Mouse (Mus musculus): ENCODE data around the gene Otol1.
A peak's percentile ranks its signal among the peaks of the same experiment; 100 is the strongest.

Otol1 gene

GRCm38 (mm10) chr3:70007313-70007712 is at the start of gene Otol1:
TSS of gene Otol1 (plus strand) at chr3:70007613.
- no peak for DNase-seq

- peak; percentile 3 for DNase-seq
Observed at GRCm38 (mm10) chr3:69962187-69962586, 45.2 kb upstream of the Otol1 start.

GRCm38 (mm10) chr3:69971482-69972097 is 35.8 kb upstream of the Otol1 start:
- no peak for DNase-seq

DNA sequence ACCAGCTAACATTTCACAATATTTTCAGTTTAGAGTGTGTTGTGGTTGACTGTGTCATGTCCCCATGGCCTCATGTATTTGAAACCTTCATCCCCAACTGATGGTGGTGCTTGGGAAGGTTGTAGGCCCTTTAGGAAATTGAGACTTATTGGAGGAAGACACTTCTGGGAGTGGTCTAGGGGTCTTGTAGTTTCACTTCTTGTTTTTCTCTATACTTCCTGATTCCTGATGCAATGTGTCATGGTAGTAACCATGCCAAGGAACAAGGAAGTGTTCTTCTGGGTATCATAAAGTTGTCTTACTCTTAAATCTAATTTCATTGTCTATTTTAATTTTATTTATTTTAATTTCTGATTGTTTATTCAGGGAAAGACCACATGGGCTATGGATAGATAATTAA is 29.3 kb upstream of the Otol1 start:
- no peak for DNase-seq

GRCm38 (mm10) chr3:69993806-69994205 is 13.6 kb upstream of the Otol1 start:
- DNase-seq: no peak

DNA sequence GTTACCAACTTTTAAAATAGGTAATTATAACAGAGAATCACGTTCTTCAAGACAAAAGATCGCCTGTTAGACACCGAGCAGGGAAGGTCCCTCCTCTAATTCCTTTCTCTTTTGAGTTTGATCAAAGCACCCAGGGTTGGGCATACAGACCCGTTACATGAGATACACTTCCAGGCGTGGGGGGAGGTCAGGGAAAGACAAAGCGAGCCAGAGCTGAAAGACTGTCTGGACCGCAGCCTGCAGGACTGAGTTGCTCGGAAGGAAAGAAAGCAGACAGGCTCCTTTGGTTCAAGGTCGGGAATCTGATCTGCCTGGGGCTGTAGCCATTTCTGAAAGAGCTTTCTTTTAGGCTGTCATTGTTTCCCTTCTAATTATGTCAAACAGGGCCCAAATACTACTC is 5.9 kb upstream of the Otol1 start:
- DNase-seq: no peak

DNA sequence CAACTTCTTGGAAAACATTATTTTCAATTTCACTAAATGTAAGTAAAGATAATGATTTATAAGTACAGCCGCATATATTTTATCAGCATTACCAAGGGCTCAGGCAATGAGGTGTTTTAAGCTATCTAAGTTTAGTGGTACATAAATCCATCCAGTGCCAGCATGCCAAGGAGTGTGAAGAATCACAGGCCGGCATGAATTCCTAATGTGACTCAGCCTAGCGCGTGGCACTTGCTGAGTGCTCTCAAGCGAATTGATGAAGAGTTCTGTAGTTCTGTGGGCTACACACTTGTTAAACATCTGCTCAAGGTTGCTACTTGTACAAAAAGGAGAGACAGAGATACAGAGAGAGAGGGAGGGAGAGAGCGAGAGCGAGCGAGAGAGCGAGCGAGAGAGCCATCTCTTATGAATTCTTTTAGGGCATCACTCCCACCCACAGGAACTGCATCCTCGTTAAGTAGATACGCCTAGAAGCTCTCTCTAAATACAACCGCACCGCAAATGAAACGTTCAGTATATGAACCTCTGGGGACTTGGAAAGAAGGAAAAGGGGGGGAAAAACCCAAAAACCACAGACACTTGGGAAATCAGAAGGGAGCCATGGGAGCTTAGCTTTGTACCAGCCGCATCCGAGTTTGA is 4.2 kb upstream of the Otol1 start:
- no peak for DNase-seq

DNA sequence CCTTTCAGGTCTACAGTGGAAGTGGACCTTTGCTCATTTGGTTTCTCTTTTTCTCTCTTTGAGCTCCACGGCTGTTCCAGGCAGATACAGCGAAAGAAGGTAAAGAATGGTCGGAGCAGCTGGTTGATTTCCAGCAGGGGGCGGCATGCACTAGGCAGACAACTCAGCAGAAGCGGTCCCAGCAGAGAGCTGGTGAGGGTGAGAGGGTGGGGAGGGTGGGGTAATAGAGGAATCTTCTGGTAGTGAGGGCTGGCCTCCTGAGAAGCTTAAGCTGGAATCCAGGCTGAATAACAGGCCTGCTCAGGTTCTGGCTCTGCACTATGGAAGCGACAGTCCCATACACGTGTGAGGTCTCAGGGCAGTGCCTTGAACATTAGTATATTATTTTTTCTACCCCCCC is 3.5 kb upstream of the Otol1 start:
- no peak for DNase-seq

GRCm38 (mm10) chr3:70004379-70004778 is 3.0 kb upstream of the Otol1 start:
- no peak for DNase-seq

DNA sequence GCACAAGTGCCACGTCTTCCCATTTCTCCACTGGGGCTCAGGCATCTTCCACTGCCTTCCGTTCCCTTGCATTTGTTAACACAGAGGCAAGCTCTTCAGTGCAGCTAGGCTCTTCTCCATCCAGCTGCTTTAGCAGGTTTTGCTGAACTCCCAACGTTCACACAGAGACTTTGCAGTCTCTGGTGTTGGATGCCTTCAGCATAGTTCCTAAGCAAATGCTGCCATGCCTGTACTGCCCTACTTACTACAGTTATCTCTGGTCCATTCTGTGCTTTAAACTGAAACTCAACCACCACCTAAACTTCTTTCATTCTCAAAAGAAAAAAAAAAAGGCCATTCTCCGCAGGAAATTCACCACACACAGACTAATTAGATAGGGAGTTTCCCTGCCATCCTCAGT is 5.2 kb downstream of the Otol1 start:
- no peak for DNase-seq

DNA sequence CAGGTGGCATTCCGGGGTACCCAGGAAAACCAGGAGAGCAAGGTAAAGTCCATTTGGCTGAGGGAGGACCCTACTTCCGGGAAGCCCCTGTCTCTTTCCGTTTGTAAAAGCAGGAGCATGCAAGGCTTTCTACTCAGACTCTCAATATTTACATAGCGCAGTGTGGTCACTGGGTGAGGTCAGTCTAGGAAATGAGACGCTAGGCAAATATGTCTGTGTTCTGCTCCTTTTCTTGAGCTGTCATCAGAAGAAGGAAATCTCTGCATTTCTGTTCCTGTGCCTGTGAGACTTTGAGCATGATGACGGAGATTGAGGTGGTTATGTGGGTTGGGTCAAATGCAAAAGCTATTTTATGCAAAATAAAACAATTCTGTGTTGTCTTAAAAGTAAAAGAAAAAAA is 19.2 kb downstream of the Otol1 start:
- no peak for DNase-seq

DNA sequence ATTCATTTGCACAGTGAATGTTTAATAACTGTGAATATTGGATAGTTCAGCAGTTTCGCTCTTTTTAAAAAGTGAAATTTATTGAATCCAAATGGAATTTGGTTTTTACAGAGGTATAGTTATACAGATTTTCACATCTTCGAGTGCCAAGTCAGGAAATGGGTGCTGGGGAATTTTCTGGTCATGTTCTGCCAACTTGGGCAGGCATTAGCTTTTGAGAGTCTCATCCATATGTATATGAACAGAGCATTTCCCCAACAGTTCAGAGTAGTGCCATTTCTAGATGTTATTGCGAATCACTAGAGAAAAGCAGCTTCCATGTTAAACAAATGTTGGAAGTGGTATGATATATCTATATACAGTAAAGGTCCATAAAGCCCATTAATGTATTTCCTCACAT is 21.8 kb downstream of the Otol1 start:
- no peak for DNase-seq

- DNase-seq: no peak
Observed at GRCm38 (mm10) chr3:70035593-70035992, 28.2 kb downstream of the Otol1 start.

Data from kidney, adult 11 months (tissue).